Mouse (Mus musculus) forebrain, embryonic 13.5 days (tissue): Measurements from ENCODE around the gene Frem2. TPM values are rescaled to one million over a fixed set of nuclear protein-coding genes. Genes with fewer than 3 reads are reported as not detected.

Experiments used
- ATAC-seq: fragments of 200-750 bp; cut with Nextera tagmentation; 2 replicates; pipeline ENCODE4 v1.8.0; 2017
- H3K27ac ChIP-seq: fragments of 300-500 bp; sonication (generic); 2 replicates; pipeline ENCODE4 v1.5.1; 2015; ENCODE audit warnings: inconsistent platforms, mild to moderate bottlenecking, moderate library complexity
- H3K27me3 ChIP-seq: fragments of 300-500 bp; sonication (generic); 2 replicates; pipeline ENCODE4 v1.6.1; 2015; ENCODE audit warnings: mild to moderate bottlenecking, inconsistent platforms
- H3K36me3 ChIP-seq: fragments of 300-500 bp; sonication (generic); 2 replicates; pipeline ENCODE4 v1.6.1; 2015; ENCODE audit warnings: mild to moderate bottlenecking, inconsistent platforms; ENCODE audit not compliant: poor library complexity, severe bottlenecking
- H3K4me1 ChIP-seq: fragments of 300-500 bp; sonication (generic); 2 replicates; pipeline ENCODE4 v1.6.1; 2015; ENCODE audit warnings: inconsistent platforms
- H3K4me2 ChIP-seq: fragments of 300-500 bp; sonication (generic); 2 replicates; pipeline ENCODE4 v1.6.1; 2015; ENCODE audit warnings: inconsistent platforms, mild to moderate bottlenecking, moderate library complexity
- H3K4me3 ChIP-seq: fragments of 300-500 bp; sonication (generic); 2 replicates; pipeline ENCODE4 v1.5.1; 2015; ENCODE audit warnings: mild to moderate bottlenecking, inconsistent platforms
- H3K9ac ChIP-seq: fragments of 300-500 bp; sonication (generic); 2 replicates; pipeline ENCODE4 v1.6.1; 2015; ENCODE audit warnings: mild to moderate bottlenecking, inconsistent platforms
- H3K9me3 ChIP-seq: fragments of 300-500 bp; sonication (generic); replicated peaks from 2 replicates; pipeline ENCODE4 v1.6.1; 2016; ENCODE audit warnings: inconsistent platforms
- WGBS: fragments of 180-500 bp; shearing (Covaris S2); methylation state at CpG from one replicate; pipeline ENCODE4 v1.1.7; 2015; 5-methylcytosine and 5-hydroxymethylcytosine counted together
- polyA plus RNA-seq: library from polyadenylated mRNA; unstranded; fragments of >200 nt; fragmentation: Nextera tagmentation; extraction: Ambion mirVana; gene quantifications from 2 replicates; pipeline ENCODE4 v1.2.1, GENCODE M21; 2015

The Frem2 gene
- polyA plus RNA-seq, 1 experiment from 2014 or later, result 0.62 TPM

GRCm38 (mm10) chr3:53611106-53611505 is 46.0 kb downstream of the Frem2 start:
- no peaks in the 10 kb centered on the region for H3K36me3 ChIP-seq
- H3K4me3 ChIP-seq, result no peak overlapping the region
- no peak overlapping the region for H3K4me2 ChIP-seq
- no peaks in the 10 kb centered on the region for H3K9me3 ChIP-seq
- no peak overlapping the region for H3K27ac ChIP-seq
- WGBS, result 87% methylated on average over 3 of the region's 3 CpGs
- H3K27me3 ChIP-seq, result no peaks in the 10 kb centered on the region
- no peak for ATAC-seq
- no peak overlapping the region for H3K9ac ChIP-seq
- no peaks in the 10 kb centered on the region for H3K4me1 ChIP-seq

- peaks cover 7% of the 10 kb centered on the region; the same call in 1 of the 2 replicates for H3K9me3 ChIP-seq
- H3K36me3 ChIP-seq, result no peaks in the 10 kb centered on the region
- no peak for ATAC-seq
- no peak overlapping the region for H3K4me3 ChIP-seq
- no peak overlapping the region for H3K27ac ChIP-seq
- no peaks in the 10 kb centered on the region for H3K27me3 ChIP-seq
- H3K4me2 ChIP-seq, result no peak overlapping the region
- no peaks in the 10 kb centered on the region for H3K4me1 ChIP-seq
- no peak overlapping the region for H3K9ac ChIP-seq
- WGBS, result 59% methylated on average over 4 of the region's 4 CpGs
Observed at GRCm38 (mm10) chr3:53609851-53610250, 47.3 kb downstream of the Frem2 start.

DNA sequence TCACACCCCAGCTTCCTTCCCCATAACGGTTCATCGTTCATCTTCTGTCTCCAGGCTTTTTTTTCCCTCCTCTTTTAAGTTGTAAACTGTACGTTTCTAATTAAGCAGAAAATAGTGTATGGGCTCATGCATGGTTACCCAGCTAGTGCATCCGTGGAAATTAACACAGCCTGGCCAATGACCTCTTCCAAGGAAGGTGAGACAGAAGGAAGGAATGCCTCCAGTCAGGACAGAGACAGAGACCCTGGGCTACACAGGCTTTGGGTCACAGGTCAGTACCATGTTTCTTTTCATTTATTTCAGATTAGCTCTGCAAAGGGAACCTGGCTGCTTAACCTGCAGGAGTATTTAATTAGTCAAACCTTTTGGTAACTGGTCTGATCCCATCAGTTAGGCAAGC is 57.0 kb downstream of the Frem2 start:
- 54% methylated on average over 4 of the region's 4 CpGs for WGBS
- H3K36me3 ChIP-seq, result no peaks in the 10 kb centered on the region
- 0 out of 2 replicates have a peak, but pooled peaks cover under 1% of the 10 kb centered on the region for H3K9me3 ChIP-seq
- no peak overlapping the region for H3K4me2 ChIP-seq
- no peak overlapping the region for H3K9ac ChIP-seq
- no peaks in the 10 kb centered on the region for H3K27me3 ChIP-seq
- ATAC-seq, result no peak
- H3K4me3 ChIP-seq, result no peak overlapping the region
- no peak overlapping the region for H3K27ac ChIP-seq
- H3K4me1 ChIP-seq, result 0 out of 2 replicates have a peak, but pooled peaks cover 3% of the 10 kb centered on the region

DNA sequence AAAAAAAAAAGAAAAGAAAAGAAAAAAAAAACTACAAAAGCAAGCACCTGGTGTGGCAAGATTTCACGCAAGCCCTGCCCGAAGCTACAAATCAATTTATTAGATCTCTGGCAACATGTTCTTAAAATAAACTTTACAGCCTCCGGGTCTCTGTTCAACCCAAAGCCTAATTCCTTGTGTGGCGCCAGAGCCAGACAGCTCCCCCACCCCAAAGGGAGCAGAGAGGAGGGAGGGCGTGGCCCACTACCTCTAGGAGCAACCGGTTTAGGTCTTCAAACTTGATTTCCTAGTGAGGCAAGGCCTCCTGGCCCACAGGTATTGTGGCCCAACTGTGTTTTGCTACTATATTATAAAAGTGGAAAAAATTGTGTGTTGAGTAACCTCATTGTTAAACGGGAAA is 57.8 kb downstream of the Frem2 start:
- ATAC-seq, result no peak
- Histone ChIP-seq H3K27ac (no peak overlapping the region), H3K9ac (no peak overlapping the region), H3K4me2 (no peak overlapping the region), H3K36me3 (no peaks in the 10 kb centered on the region), H3K9me3 (no peaks in the 10 kb centered on the region), H3K4me1 (0 out of 2 replicates have a peak, but pooled peaks cover 3% of the 10 kb centered on the region), H3K4me3 (no peak overlapping the region), H3K27me3 (no peaks in the 10 kb centered on the region)
- WGBS, result 35% methylated on average over 7 of the region's 7 CpGs

GRCm38 (mm10) chr3:53598153-53598800 is 58.9 kb downstream of the Frem2 start:
- WGBS, result 6% methylated on average over 9 of the region's 9 CpGs
- Histone ChIP-seq H3K9ac (no peak overlapping the region), H3K4me1 (0 out of 2 replicates have a peak, but pooled peaks cover 3% of the 10 kb centered on the region), H3K27me3 (no peaks in the 10 kb centered on the region), H3K4me3 (no peak overlapping the region), H3K4me2 (no peak overlapping the region), H3K27ac (no peak overlapping the region), H3K36me3 (no peaks in the 10 kb centered on the region), H3K9me3 (no peaks in the 10 kb centered on the region)
- no peak for ATAC-seq

- ATAC-seq, result no peak
- no peak overlapping the region for H3K4me2 ChIP-seq
- H3K4me3 ChIP-seq, result no peak overlapping the region
- H3K27me3 ChIP-seq, result no peaks in the 10 kb centered on the region
- peaks cover 12% of the 10 kb centered on the region; the same call in 1 of the 2 replicates for H3K4me1 ChIP-seq
- H3K9ac ChIP-seq, result no peak overlapping the region
- no peak overlapping the region for H3K27ac ChIP-seq
- no peaks in the 10 kb centered on the region for H3K36me3 ChIP-seq
- no peaks in the 10 kb centered on the region for H3K9me3 ChIP-seq
- 73% methylated on average over 4 of the region's 4 CpGs for WGBS
Observed at GRCm38 (mm10) chr3:53594471-53594870, 62.7 kb downstream of the Frem2 start.

- H3K4me1 ChIP-seq, result peaks cover 12% of the 10 kb centered on the region; the same call in 1 of the 2 replicates
- ATAC-seq, result no peak
- no peak overlapping the region for H3K4me3 ChIP-seq
- H3K27ac ChIP-seq, result no peak overlapping the region
- 9% methylated on average over 3 of the region's 3 CpGs for WGBS
- no peak overlapping the region for H3K4me2 ChIP-seq
- H3K9me3 ChIP-seq, result no peaks in the 10 kb centered on the region
- H3K27me3 ChIP-seq, result no peaks in the 10 kb centered on the region
- no peak overlapping the region for H3K9ac ChIP-seq
- no peaks in the 10 kb centered on the region for H3K36me3 ChIP-seq
Observed at GRCm38 (mm10) chr3:53593718-53594117, 63.4 kb downstream of the Frem2 start.

- no peaks in the 10 kb centered on the region for H3K36me3 ChIP-seq
- H3K4me3 ChIP-seq, result no peak overlapping the region
- 94% methylated on average over 7 of the region's 7 CpGs for whole genome bisulfite sequencing
- H3K9me3 ChIP-seq, result no peaks in the 10 kb centered on the region
- H3K27ac ChIP-seq, result no peak overlapping the region
- peaks cover 12% of the 10 kb centered on the region; the same call in 1 of the 2 replicates for H3K4me1 ChIP-seq
- no peak overlapping the region for H3K9ac ChIP-seq
- no peak overlapping the region for H3K4me2 ChIP-seq
- no peaks in the 10 kb centered on the region for H3K27me3 ChIP-seq
- ATAC-seq, result no peak
Observed at GRCm38 (mm10) chr3:53592036-53592435, 65.1 kb downstream of the Frem2 start.

- 0% methylated on average over 2 of the region's 2 CpGs for WGBS
- Histone ChIP-seq H3K9ac (no peak overlapping the region), H3K27ac (no peak overlapping the region), H3K27me3 (no peaks in the 10 kb centered on the region), H3K9me3 (no peaks in the 10 kb centered on the region), H3K4me3 (no peak overlapping the region), H3K4me2 (0 out of 2 replicates have a peak overlapping the region, but pooled peaks have one; percentile 2), H3K4me1 (peaks cover 12% of the 10 kb centered on the region; the same call in 1 of the 2 replicates), H3K36me3 (no peaks in the 10 kb centered on the region)
- ATAC-seq, result peak; percentile 86
Observed at GRCm38 (mm10) chr3:53590139-53590621, 67.0 kb downstream of the Frem2 start.

DNA sequence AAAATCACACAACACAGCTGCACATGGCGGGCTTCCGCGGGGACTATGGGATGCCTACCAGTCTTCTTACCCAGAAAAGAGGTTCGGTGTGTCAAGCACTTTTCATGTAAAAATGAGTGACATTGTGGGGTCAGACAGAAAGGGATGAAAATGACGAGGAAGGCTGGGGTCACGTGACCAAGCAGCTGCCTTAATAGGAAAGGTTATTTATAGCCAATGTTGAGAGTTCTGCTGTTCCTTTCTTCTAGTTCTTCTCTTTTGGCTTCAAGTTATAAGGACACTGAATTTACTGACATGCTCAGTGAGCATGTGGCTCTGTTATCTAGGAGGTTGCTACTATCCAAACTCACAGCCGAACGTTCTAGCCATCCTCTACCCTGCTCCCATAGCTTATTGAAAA is 73.9 kb downstream of the Frem2 start:
- Histone ChIP-seq H3K27me3 (no peaks in the 10 kb centered on the region), H3K9me3 (no peaks in the 10 kb centered on the region)
- 92% methylated on average over 8 of the region's 8 CpGs for WGBS

DNA sequence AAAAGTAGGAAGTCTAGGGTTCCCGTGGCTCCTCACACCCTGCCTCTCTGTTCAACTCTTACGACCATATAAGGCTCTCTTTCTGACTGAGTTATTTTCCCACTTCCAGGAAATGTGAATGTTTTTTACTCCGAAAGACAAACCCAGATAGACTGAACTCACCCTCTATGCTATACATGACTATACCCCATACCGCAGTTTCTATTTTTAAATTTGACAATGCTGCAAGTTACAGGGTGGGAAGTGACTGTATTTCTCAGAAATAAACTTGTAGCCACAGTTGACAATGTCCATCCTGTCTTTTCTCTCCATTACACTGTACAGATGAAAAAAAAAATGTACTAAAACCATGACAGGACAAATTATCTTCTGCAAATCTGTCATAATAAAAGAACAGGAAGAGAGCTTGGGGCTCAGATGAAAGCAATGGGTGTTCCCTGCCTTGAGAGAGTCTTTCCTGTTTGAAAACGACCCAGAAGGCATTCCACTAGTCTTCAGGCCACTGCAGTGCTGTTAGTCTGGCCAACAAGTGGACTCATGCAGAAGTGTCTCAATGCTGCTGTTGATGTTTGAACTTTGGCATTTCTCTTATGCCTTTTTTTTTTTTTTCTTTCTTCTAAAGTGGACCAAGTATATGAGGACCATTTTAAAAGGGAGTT is 76.4 kb downstream of the Frem2 start:
- Histone ChIP-seq H3K4me1 (no peaks in the 10 kb centered on the region), H3K4me2 (no peak overlapping the region), H3K9ac (no peak overlapping the region), H3K36me3 (no peaks in the 10 kb centered on the region), H3K4me3 (no peak overlapping the region), H3K27ac (no peak overlapping the region), H3K9me3 (no peaks in the 10 kb centered on the region), H3K27me3 (no peaks in the 10 kb centered on the region)
- 83% methylated on average over 5 of the region's 5 CpGs for WGBS
- no peak for ATAC-seq

More for the DNA sequence above, 73.9 kb downstream of the Frem2 start:
- no peak overlapping the region for H3K9ac ChIP-seq
- no peak overlapping the region for H3K4me2 ChIP-seq
- H3K27ac ChIP-seq, result no peak overlapping the region
- no peak overlapping the region for H3K4me3 ChIP-seq
- no peaks in the 10 kb centered on the region for H3K4me1 ChIP-seq
- H3K36me3 ChIP-seq, result no peaks in the 10 kb centered on the region
- no peak for ATAC-seq

DNA sequence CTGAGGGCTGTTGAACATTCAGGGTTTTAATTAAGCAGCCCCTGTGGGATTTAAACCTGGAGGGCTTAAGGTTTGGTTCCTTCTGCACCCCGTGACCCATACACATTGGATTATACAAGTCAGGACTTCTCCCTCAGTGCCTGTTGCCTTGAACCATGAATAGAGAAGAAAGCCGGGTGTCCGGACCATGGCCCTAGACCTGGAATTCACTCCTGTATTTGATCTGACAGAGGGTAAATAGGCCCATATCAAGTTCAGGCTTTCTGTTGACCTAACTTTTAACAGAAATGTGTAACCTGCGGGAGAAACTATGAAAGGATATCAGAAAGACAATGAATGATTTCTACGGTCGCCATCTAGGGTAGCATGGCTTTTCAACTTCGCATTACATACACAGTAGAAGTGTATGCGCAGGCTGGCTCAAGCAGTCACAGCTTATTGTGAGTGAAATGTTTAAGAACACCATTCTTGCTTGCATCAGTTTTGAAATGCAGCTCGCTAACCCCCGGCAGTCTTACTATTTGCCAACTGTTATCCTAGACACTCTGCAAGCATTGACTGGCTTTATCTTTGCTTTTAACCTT is 77.9 kb downstream of the Frem2 start:
- ATAC-seq, result no peak
- no peaks in the 10 kb centered on the region for H3K4me1 ChIP-seq
- no peaks in the 10 kb centered on the region for H3K36me3 ChIP-seq
- no peaks in the 10 kb centered on the region for H3K27me3 ChIP-seq
- no peak overlapping the region for H3K4me2 ChIP-seq
- H3K9me3 ChIP-seq, result no peaks in the 10 kb centered on the region
- no peak overlapping the region for H3K27ac ChIP-seq
- H3K9ac ChIP-seq, result no peak overlapping the region
- H3K4me3 ChIP-seq, result no peak overlapping the region
- 88% methylated on average over 10 of the region's 10 CpGs for WGBS
